In the genomic region with DNA sequence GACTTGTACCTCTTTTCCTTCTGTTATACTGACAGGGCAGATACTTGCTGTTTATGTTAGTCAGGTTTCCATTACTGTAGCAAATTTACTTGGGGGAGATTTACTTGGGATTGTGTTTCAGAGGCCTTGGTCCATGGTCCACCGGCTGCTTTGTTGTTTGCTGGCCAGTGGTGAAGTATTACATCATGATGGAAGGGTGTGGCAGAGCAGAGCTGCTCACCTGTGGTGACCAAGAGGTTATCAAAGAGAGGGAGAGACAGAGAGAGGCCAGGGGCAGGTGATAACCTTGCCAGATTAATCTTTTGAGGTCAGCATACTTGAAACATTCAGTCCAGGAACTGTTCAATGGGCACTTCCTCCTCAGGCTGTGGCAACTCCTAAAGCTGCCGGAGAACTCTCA, we compare ENCODE assay signal across 31 mouse cellular contexts. TPM values are rescaled to one million over a fixed set of nuclear protein-coding genes. Genes with fewer than 3 reads are reported as not detected.
"Had no signal": no experiment of that assay in that cellular context is flagged by ENCODE, and none has a peak within 500 bp of the region (broad histone marks: within the 10 kb centered on the region; RNA-seq: fewer than 3 reads in every experiment).

No protein-coding gene starts in this region.

- H3K4me1 ChIP-seq: heart, embryonic 12.5 days; intestine, embryonic 15.5 days; limb, embryonic 10.5 days; limb, embryonic 12.5 days had no signal

- H3K27me3 ChIP-seq: intestine, embryonic 15.5 days had no signal

- H3K4me2 ChIP-seq: heart, embryonic 12.5 days; hindbrain, embryonic 12.5 days; hindbrain, embryonic 14.5 days; intestine, embryonic 15.5 days; limb, embryonic 12.5 days had no signal

- H3K9ac ChIP-seq: heart, embryonic 12.5 days; hindbrain, embryonic 12.5 days; hindbrain, embryonic 14.5 days; intestine, embryonic 15.5 days; limb, embryonic 12.5 days had no signal

- H3K27ac ChIP-seq: gastrocnemius, adult 2 months; heart, adult 2 months; heart, embryonic 10.5 days; hindbrain, embryonic 10.5 days; hindbrain, embryonic 12.5 days; hindbrain, embryonic 14.5 days; intestine, embryonic 15.5 days; layer of hippocampus, adult 2 months; left cerebral cortex, adult 2 months; limb, embryonic 10.5 days; limb, embryonic 12.5 days had no signal

- H3K4me3 ChIP-seq: gastrocnemius, adult 2 months; heart, adult 2 months; heart, embryonic 10.5 days; heart, embryonic 12.5 days; hindbrain, embryonic 10.5 days; hindbrain, embryonic 12.5 days; intestine, embryonic 15.5 days; layer of hippocampus, adult 2 months; left cerebral cortex, adult 2 months; limb, embryonic 10.5 days; limb, embryonic 12.5 days had no signal

- DNase-seq: gastrocnemius, adult 2 months; gastrocnemius, postnatal 10 days; gastrocnemius, postnatal 25 days; heart, adult 2 months; heart, postnatal 10 days; heart, postnatal 4 days; kidney, adult 18-20 months; kidney, adult 8-10 months; kidney, postnatal 10 days; kidney, postnatal 25 days; kidney, postnatal 4 days had no signal

- H3K36me3 ChIP-seq: heart, embryonic 10.5 days; heart, embryonic 12.5 days; hindbrain, embryonic 10.5 days; hindbrain, embryonic 12.5 days; intestine, embryonic 15.5 days; limb, embryonic 10.5 days; limb, embryonic 12.5 days had no signal

- ATAC-seq: forebrain, embryonic 16.5 days; hindbrain, embryonic 16.5 days; inflammation-experienced regulatory T-cells, adult 6 months; intestine, embryonic 15.5 days; intestine, postnatal 0 days had no signal

- H3K9me3 ChIP-seq: heart, embryonic 10.5 days; heart, embryonic 12.5 days; hindbrain, embryonic 10.5 days; hindbrain, embryonic 12.5 days; intestine, embryonic 15.5 days; limb, embryonic 10.5 days; limb, embryonic 12.5 days had no signal

RNA-seq across cellular contexts. Expression of a gene that starts 3.0 kb away (rescaled TPM):
- polyA plus RNA-seq: forebrain, embryonic 16.5 days; frontal cortex, adult 2 months; heart, adult 2 months; heart, embryonic 10.5 days; heart, embryonic 12.5 days; heart, embryonic 14.5 days; heart, embryonic 16.5 days; hindbrain, embryonic 12.5 days; hindbrain, embryonic 14.5 days; hindbrain, embryonic 16.5 days; inflammation-experienced regulatory T-cells, adult 6 months; intestine, embryonic 15.5 days; intestine, postnatal 0 days; kidney, embryonic 14.5 days; kidney, embryonic 16.5 days; limb, embryonic 10.5 days; limb, embryonic 12.5 days; limb, embryonic 14.5 days had no signal

RNA-seq across cellular contexts. Expression of a gene that starts 7.3 kb away (rescaled TPM):
- polyA plus RNA-seq: inflammation-experienced regulatory T-cells, adult 6 months had no signal

RNA-seq across cellular contexts. Expression of a gene that starts 45.8 kb away (rescaled TPM):
- polyA plus RNA-seq: limb, embryonic 10.5 days; limb, embryonic 12.5 days had no signal
